ENCODE assay signal across 19 mouse cellular contexts in genomic region chr12:107583151-107583720, GRCm38 (mm10).
"Had no signal": no experiment of that assay in that cellular context is flagged by ENCODE, and none has a peak within 500 bp of the region (broad histone marks: within the 10 kb centered on the region; RNA-seq: fewer than 3 reads in every experiment).

No protein-coding gene starts in this region.

- H3K27me3 ChIP-seq: midbrain, embryonic 12.5 days; stomach, embryonic 15.5 days had no signal

- DNase-seq: kidney, adult 11 months; kidney, adult 9 months; kidney, postnatal 36 days; layer of hippocampus, adult 9-11 months; left cerebral cortex, postnatal 4 days; lung, adult 2 months; lung, postnatal 36 days; retina, postnatal 1 day; right cerebral cortex, postnatal 4 days; spleen, adult 18-20 months; thymus, adult 2 months; thymus, postnatal 25 days had no signal

- H3K36me3 ChIP-seq: limb, embryonic 13.5 days; midbrain, embryonic 12.5 days; stomach, embryonic 15.5 days had no signal

- H3K4me3 ChIP-seq: limb, embryonic 13.5 days; midbrain, embryonic 12.5 days; stomach, embryonic 15.5 days had no signal

- H3K9me3 ChIP-seq: midbrain, embryonic 12.5 days; stomach, embryonic 15.5 days had no signal

- H3K27ac ChIP-seq: kidney, postnatal 0 days; limb, embryonic 13.5 days; liver, embryonic 14.5 days; midbrain, embryonic 12.5 days; stomach, embryonic 15.5 days had no signal

- ATAC-seq: lung, postnatal 0 days; midbrain, embryonic 16.5 days had no signal

- H3K9ac ChIP-seq: limb, embryonic 13.5 days; liver, embryonic 14.5 days; midbrain, embryonic 12.5 days; stomach, embryonic 15.5 days had no signal

- H3K4me2 ChIP-seq: limb, embryonic 13.5 days; midbrain, embryonic 12.5 days; stomach, embryonic 15.5 days had no signal

- H3K4me1 ChIP-seq: stomach, embryonic 15.5 days had no signal
